Comparison of ENCODE assay signal across 23 mouse cellular contexts in genomic region chr10:83137103-83137502, GRCm38 (mm10).
DNase-seq lines count a peak whose midpoint lies in the region; ATAC-seq and TF ChIP-seq lines count a peak whose summit lies in the region.
"Had no signal": no experiment of that assay in that cellular context is flagged by ENCODE, and none has a peak within 500 bp of the region (broad histone marks: within the 10 kb centered on the region; RNA-seq: fewer than 3 reads in every experiment).

No protein-coding gene starts in this region.

- H3K27ac ChIP-seq in limb, embryonic 12.5 days: 0 out of 2 replicates have a peak overlapping the region, but pooled peaks have one; percentile 35
- H3K27ac ChIP-seq: embryonic facial prominence, embryonic 12.5 days; embryonic facial prominence, embryonic 15.5 days; gastrocnemius, adult 2 months; heart, adult 2 months; heart, embryonic 10.5 days; heart, embryonic 13.5 days; hindbrain, embryonic 12.5 days; hindbrain, embryonic 15.5 days had no signal

- no peak for TF ChIP-seq CTCF in G1E (IDR thresholded peaks at IDR 0.05; ENCODE audit: low read depth, low read length)

- 72% methylated on average over 7 of the region's 7 CpGs for WGBS in limb, embryonic 12.5 days

- no peak overlapping the region for H3K9ac ChIP-seq in limb, embryonic 12.5 days (replicated peaks)
- H3K9ac ChIP-seq: embryonic facial prominence, embryonic 12.5 days; embryonic facial prominence, embryonic 15.5 days; forebrain, postnatal 0 days; heart, embryonic 13.5 days; hindbrain, embryonic 12.5 days; hindbrain, embryonic 15.5 days had no signal

- no peaks in the 10 kb centered on the region for H3K27me3 ChIP-seq in G1E (ENCODE audit: insufficient read depth, low read length)
- H3K27me3 ChIP-seq in limb, embryonic 12.5 days: peaks cover 25% of the 10 kb centered on the region
- H3K27me3 ChIP-seq: embryonic facial prominence, embryonic 12.5 days; embryonic facial prominence, embryonic 15.5 days; heart, embryonic 13.5 days; hindbrain, embryonic 15.5 days had no signal

- H3K36me3 ChIP-seq in G1E (replicated peaks): peaks cover 74% of the 10 kb centered on the region
- H3K36me3 ChIP-seq in limb, embryonic 12.5 days: no peaks in the 10 kb centered on the region
- H3K36me3 ChIP-seq: embryonic facial prominence, embryonic 12.5 days; embryonic facial prominence, embryonic 15.5 days; heart, embryonic 10.5 days; heart, embryonic 13.5 days; hindbrain, embryonic 12.5 days; hindbrain, embryonic 15.5 days had no signal

- H3K9me3 ChIP-seq in G1E (replicated peaks): no peaks in the 10 kb centered on the region
- no peaks in the 10 kb centered on the region for H3K9me3 ChIP-seq in limb, embryonic 12.5 days
- H3K9me3 ChIP-seq: embryonic facial prominence, embryonic 12.5 days; embryonic facial prominence, embryonic 15.5 days; heart, embryonic 10.5 days; heart, embryonic 13.5 days; hindbrain, embryonic 12.5 days; hindbrain, embryonic 15.5 days had no signal

- ATAC-seq in G1E (ENCODE audit: extremely low read depth, insufficient number of reproducible peaks, low FRiP score, poor library complexity, severe bottlenecking): peak; percentile 52; the same call in 1 of the 2 replicates
- no peak for ATAC-seq in limb, embryonic 12.5 days (ENCODE audit: insufficient number of reproducible peaks, insufficient read depth, low FRiP score, low TSS enrichment, low read depth)
- ATAC-seq in granulocyte monocyte progenitor cell, adult 5-6 weeks (replicated peaks; ENCODE audit: poor library complexity, severe bottlenecking): no peak
- ATAC-seq: forebrain, embryonic 14.5 days; forebrain, postnatal 0 days had no signal

- no peak overlapping the region for H3K4me3 ChIP-seq in G1E (ENCODE audit: low read depth, low read length)
- no peak overlapping the region for H3K4me3 ChIP-seq in limb, embryonic 12.5 days (replicated peaks)
- H3K4me3 ChIP-seq: embryonic facial prominence, embryonic 12.5 days; embryonic facial prominence, embryonic 15.5 days; gastrocnemius, adult 2 months; heart, adult 2 months; heart, embryonic 10.5 days; heart, embryonic 13.5 days; hindbrain, embryonic 12.5 days; hindbrain, embryonic 15.5 days had no signal

- intact Hi-C loops in heart, postnatal 14 days (cut with DNase I): no loop called here

- DNase-seq in 416B (ENCODE audit: low read depth) (peak; percentile 54), G1E (ENCODE audit: low spot score) (no peak)
- no peak for DNase-seq in heart, postnatal 14 days
- no peak for DNase-seq in urinary bladder, postnatal 4 days (ENCODE audit: low spot score in 2 of 2)
- DNase-seq: adrenal gland, adult 2 months; adrenal gland, postnatal 14 days; cerebellum, adult 11 months; cerebellum, adult 2 months; cerebellum, adult 9-11 months; cerebellum, postnatal 25 days; forebrain, postnatal 0 days; gastrocnemius, adult 2 months; gastrocnemius, postnatal 25 days; heart, adult 2 months had no signal

- peaks cover 28% of the 10 kb centered on the region for H3K4me1 ChIP-seq in G1E (ENCODE audit: insufficient read depth, low read depth, low read length)
- peaks cover 75% of the 10 kb centered on the region for H3K4me1 ChIP-seq in limb, embryonic 12.5 days (replicated peaks)

- H3K4me2 ChIP-seq in limb, embryonic 12.5 days: no peak overlapping the region
- H3K4me2 ChIP-seq: embryonic facial prominence, embryonic 12.5 days; embryonic facial prominence, embryonic 15.5 days; heart, embryonic 13.5 days; hindbrain, embryonic 12.5 days; hindbrain, embryonic 15.5 days had no signal
